Mouse (Mus musculus) olfactory bulb, adult 2 months (tissue): ENCODE measurements at regions not wholly inside any gene's neighbourhood (a gene's known extent, or its start where the extent isn't known, plus 50 kb on each side); places are given as distances from the start of the nearest gene placed in this dataset.

Experiments
- CTCF ChIP-seq: fragments of 200-500 bp; IDR thresholded peaks from 2 replicates; pipeline ENCODE4 v1.5.1; 2012; ENCODE audit warnings: low read depth, mild to moderate bottlenecking, low read length, moderate library complexity; ENCODE audit not compliant: insufficient read depth
- POLR2A ChIP-seq: fragments of 200-500 bp; IDR thresholded peaks from 2 replicates; pipeline ENCODE4 v1.6.1; 2012; ENCODE audit warnings: mild to moderate bottlenecking, low read depth, low read length, moderate library complexity; ENCODE audit not compliant: insufficient read depth

DNA sequence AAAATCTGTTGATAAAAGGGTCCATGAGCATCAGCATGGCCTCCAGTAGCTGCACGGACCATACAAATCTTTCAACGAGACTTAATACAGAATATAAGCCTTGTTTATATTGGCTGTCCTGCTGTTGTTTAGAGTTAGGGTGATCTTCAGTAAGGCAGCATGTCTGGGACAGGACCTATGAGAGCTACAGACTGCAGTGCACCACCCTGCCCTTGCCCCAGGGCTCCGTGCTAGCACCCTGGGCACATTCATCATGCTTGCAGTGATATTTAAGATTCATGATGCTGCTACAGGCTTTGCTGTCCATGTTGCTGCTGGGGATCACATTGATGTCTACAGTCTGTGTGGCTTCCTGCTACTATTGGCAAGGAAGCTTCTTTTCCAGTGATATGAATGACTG, 288.8 kb upstream of the Tyrp1 start:
- no peak for TF ChIP-seq POLR2A
- TF ChIP-seq CTCF, result no peak
